Mouse (Mus musculus) forebrain, embryonic 14.5 days (tissue): ENCODE results near the gene Gemin5. TPM values are rescaled to one million over a fixed set of nuclear protein-coding genes. Genes with fewer than 3 reads are reported as not detected.

Source experiments
- ATAC-seq: fragments of 200-750 bp; cut with Nextera tagmentation; 2 replicates; pipeline ENCODE4 v1.8.0; 2017; ENCODE audit warnings: mild to moderate bottlenecking, moderate library complexity
- DNase-seq: peaks from one replicate; pipeline ENCODE4 v3.0.0-alpha.2; 2015; ENCODE audit warnings: low spot score
- H3K27ac ChIP-seq: fragments of 300-500 bp; sonication (generic); 2 replicates; pipeline ENCODE4 v1.5.1; 2014; ENCODE audit warnings: low read depth, mild to moderate bottlenecking, control low read depth, low read length, moderate library complexity
- H3K27me3 ChIP-seq: fragments of 300-500 bp; sonication (generic); replicated peaks from 2 replicates; pipeline ENCODE4 v1.6.1; 2014; ENCODE audit warnings: low read length, control low read depth, mixed read lengths; ENCODE audit not compliant: control insufficient read depth, insufficient read depth
- H3K36me3 ChIP-seq: fragments of 300-500 bp; sonication (generic); 2 replicates; pipeline ENCODE4 v1.6.1; 2014; ENCODE audit warnings: low read length, control low read depth; ENCODE audit not compliant: control insufficient read depth, insufficient read depth
- H3K4me1 ChIP-seq: fragments of 300-500 bp; sonication (generic); 2 replicates; pipeline ENCODE4 v1.6.1; 2014; ENCODE audit warnings: antibody characterized with exemption, low read length, control low read depth; ENCODE audit not compliant: control insufficient read depth, insufficient read depth
- H3K4me2 ChIP-seq: fragments of 300-500 bp; sonication (generic); 2 replicates; pipeline ENCODE4 v1.6.1; 2014; ENCODE audit warnings: mild to moderate bottlenecking, control low read depth, low read length
- H3K4me3 ChIP-seq: fragments of 300-500 bp; sonication (generic); 2 replicates; pipeline ENCODE4 v1.5.1; 2014; ENCODE audit warnings: low read depth, low read length, control low read depth
- H3K9ac ChIP-seq: fragments of 300-500 bp; sonication (generic); 2 replicates; pipeline ENCODE4 v1.6.1; 2014; ENCODE audit warnings: mild to moderate bottlenecking, low read length, control low read depth, moderate library complexity
- H3K9me3 ChIP-seq: fragments of 300-500 bp; sonication (generic); replicated peaks from 2 replicates; pipeline ENCODE4 v1.6.1; 2016; ENCODE audit warnings: low read length, control low read depth, mixed read lengths; ENCODE audit not compliant: control insufficient read depth
- WGBS: fragments of 180-500 bp; shearing (Covaris S2); extraction: QIAGEN DNeasy Blood & Tissue Kit; methylation state at CpG from one replicate; pipeline ENCODE4 v1.1.7; 2014; 5-methylcytosine and 5-hydroxymethylcytosine counted together
- polyA plus RNA-seq: library from polyadenylated mRNA; unstranded; fragments of >200 nt; fragmentation: Nextera tagmentation; extraction: Ambion mirVana; gene quantifications from 2 replicates; pipeline ENCODE4 v1.2.1, GENCODE M21; 2014

Gene Gemin5
- polyA plus RNA-seq, 1 experiment from 2014 or later = 15.0 TPM

GRCm38 (mm10) chr11:58127544-58127943, 40.8 kb downstream of the Gemin5 start:
- DNase-seq (no peak), ATAC-seq (no peak)
- H3K27me3 ChIP-seq = no peaks in the 10 kb centered on the region
- no peak overlapping the region for H3K9ac ChIP-seq
- WGBS = 92% methylated on average over 2 of the region's 2 CpGs
- no peak overlapping the region for H3K4me2 ChIP-seq
- H3K4me1 ChIP-seq = no peaks in the 10 kb centered on the region
- H3K36me3 ChIP-seq = peaks cover 97% of the 10 kb centered on the region
- no peak overlapping the region for H3K4me3 ChIP-seq
- no peak overlapping the region for H3K27ac ChIP-seq
- H3K9me3 ChIP-seq = no peaks in the 10 kb centered on the region

DNA sequence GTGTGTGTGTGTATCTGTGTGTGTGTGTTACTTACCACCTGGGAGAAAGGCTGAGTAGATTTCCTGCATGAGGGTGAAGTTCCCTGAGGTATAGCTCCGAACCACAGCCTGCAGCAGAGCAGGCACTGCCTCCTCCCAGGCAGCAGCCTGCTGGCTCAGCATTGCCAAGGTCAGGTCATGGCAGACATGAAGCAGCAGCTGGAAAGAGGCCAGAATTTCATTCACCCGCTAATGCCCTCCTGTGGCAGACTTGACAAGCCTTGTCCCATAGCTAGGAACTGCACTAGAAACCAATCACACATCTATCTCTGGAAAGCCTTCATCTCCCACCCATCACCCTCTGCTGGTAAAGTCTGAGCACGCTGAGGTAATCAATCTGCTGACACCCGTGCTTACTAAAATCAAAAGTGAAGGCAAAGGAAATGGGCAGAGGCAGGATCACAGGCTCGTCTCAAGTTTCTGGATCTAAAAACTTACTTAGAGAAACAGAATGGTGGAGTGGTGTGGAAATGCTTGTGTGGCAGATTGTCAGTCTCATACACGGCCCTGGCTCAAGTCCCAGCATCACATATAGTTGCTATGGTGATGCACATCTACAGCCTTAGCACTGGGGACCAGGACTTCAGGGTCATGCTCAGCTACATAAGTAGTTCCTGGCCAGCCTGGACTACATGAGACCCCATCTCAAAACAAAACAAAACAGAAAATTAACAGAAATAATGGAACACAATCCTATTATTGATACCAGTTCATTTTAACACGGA, 41.8 kb downstream of the Gemin5 start:
- 76% methylated on average over 7 of the region's 7 CpGs for WGBS
- no peak for ATAC-seq
- no peak overlapping the region for H3K27ac ChIP-seq

GRCm38 (mm10) chr11:58125021-58125420, 43.3 kb downstream of the Gemin5 start:
- WGBS = 91% methylated on average over 11 of the region's 11 CpGs
- peaks cover 94% of the 10 kb centered on the region for H3K36me3 ChIP-seq
- no peaks in the 10 kb centered on the region for H3K4me1 ChIP-seq
- ATAC-seq (no peak), DNase-seq (no peak)
- H3K9me3 ChIP-seq = no peaks in the 10 kb centered on the region
- no peaks in the 10 kb centered on the region for H3K27me3 ChIP-seq
- H3K4me3 ChIP-seq = no peak overlapping the region
- H3K9ac ChIP-seq = no peak overlapping the region
- H3K27ac ChIP-seq = no peak overlapping the region
- no peak overlapping the region for H3K4me2 ChIP-seq

More for the DNA sequence above, 41.8 kb downstream of the Gemin5 start:
- peaks cover 94% of the 10 kb centered on the region for H3K36me3 ChIP-seq
- H3K4me2 ChIP-seq = no peak overlapping the region
- H3K9ac ChIP-seq = no peak overlapping the region
- no peak overlapping the region for H3K4me3 ChIP-seq
- H3K4me1 ChIP-seq = no peaks in the 10 kb centered on the region
- no peaks in the 10 kb centered on the region for H3K9me3 ChIP-seq
- no peaks in the 10 kb centered on the region for H3K27me3 ChIP-seq
- peak; percentile 48 for DNase-seq

GRCm38 (mm10) chr11:58123711-58124110, 44.6 kb downstream of the Gemin5 start:
- Histone ChIP-seq H3K27me3 (no peaks in the 10 kb centered on the region), H3K4me1 (no peaks in the 10 kb centered on the region), H3K9me3 (no peaks in the 10 kb centered on the region), H3K36me3 (peaks cover 94% of the 10 kb centered on the region), H3K4me3 (no peak overlapping the region), H3K4me2 (no peak overlapping the region), H3K27ac (no peak overlapping the region), H3K9ac (no peak overlapping the region)
- ATAC-seq (no peak), DNase-seq (no peak)
- 96% methylated on average over 2 of the region's 2 CpGs for WGBS

GRCm38 (mm10) chr11:58121351-58121750, 47.0 kb downstream of the Gemin5 start:
- H3K27ac ChIP-seq = no peak overlapping the region
- ATAC-seq (no peak), DNase-seq (no peak)
- H3K4me1 ChIP-seq = no peaks in the 10 kb centered on the region
- H3K9me3 ChIP-seq = no peaks in the 10 kb centered on the region
- no peak overlapping the region for H3K4me3 ChIP-seq
- no peaks in the 10 kb centered on the region for H3K27me3 ChIP-seq
- peaks cover 95% of the 10 kb centered on the region for H3K36me3 ChIP-seq
- H3K9ac ChIP-seq = no peak overlapping the region
- WGBS = 91% methylated on average over 9 of the region's 9 CpGs
- no peak overlapping the region for H3K4me2 ChIP-seq

- Histone ChIP-seq H3K27me3 (no peaks in the 10 kb centered on the region), H3K4me2 (no peak overlapping the region), H3K27ac (no peak overlapping the region), H3K9ac (no peak overlapping the region), H3K36me3 (peaks cover 95% of the 10 kb centered on the region), H3K9me3 (no peaks in the 10 kb centered on the region), H3K4me3 (no peak overlapping the region), H3K4me1 (no peaks in the 10 kb centered on the region)
- ATAC-seq (no peak), DNase-seq (no peak)
- WGBS = 74% methylated on average over 3 of the region's 3 CpGs
These were observed 47.7 kb downstream of the Gemin5 start for GRCm38 (mm10) chr11:58120655-58121054.

- no peak for ATAC-seq
- 92% methylated on average over 10 of the region's 10 CpGs for WGBS
- Histone ChIP-seq H3K27ac (no peak overlapping the region), H3K9ac (no peak overlapping the region), H3K4me1 (no peaks in the 10 kb centered on the region), H3K27me3 (no peaks in the 10 kb centered on the region), H3K9me3 (no peaks in the 10 kb centered on the region), H3K36me3 (peaks cover 97% of the 10 kb centered on the region), H3K4me3 (no peak overlapping the region), H3K4me2 (no peak overlapping the region)
- DNase-seq = no peak
These were observed 51.2 kb downstream of the Gemin5 start for GRCm38 (mm10) chr11:58117044-58117652.

GRCm38 (mm10) chr11:58116560-58116959, 51.8 kb downstream of the Gemin5 start:
- H3K9me3 ChIP-seq = no peaks in the 10 kb centered on the region
- no peak overlapping the region for H3K27ac ChIP-seq
- 83% methylated on average over 1 of the region's 1 CpGs for WGBS
- ATAC-seq (no peak), DNase-seq (no peak)
- H3K36me3 ChIP-seq = peaks cover 96% of the 10 kb centered on the region
- no peak overlapping the region for H3K4me3 ChIP-seq
- no peak overlapping the region for H3K9ac ChIP-seq
- no peak overlapping the region for H3K4me2 ChIP-seq
- H3K4me1 ChIP-seq = no peaks in the 10 kb centered on the region
- no peaks in the 10 kb centered on the region for H3K27me3 ChIP-seq

- Histone ChIP-seq H3K4me1 (peaks cover 11% of the 10 kb centered on the region), H3K9me3 (no peaks in the 10 kb centered on the region), H3K9ac (0 out of 2 replicates have a peak overlapping the region, but pooled peaks have one; percentile 8), H3K4me2 (no peak overlapping the region), H3K27me3 (no peaks in the 10 kb centered on the region), H3K4me3 (no peak overlapping the region), H3K27ac (no peak overlapping the region), H3K36me3 (peaks cover 32% of the 10 kb centered on the region)
- no peak for DNase-seq
- WGBS = 92% methylated on average over 4 of the region's 4 CpGs
- no peak for ATAC-seq
These were observed 60.5 kb downstream of the Gemin5 start for GRCm38 (mm10) chr11:58107664-58108337.
